Mouse (Mus musculus): ENCODE data around the gene Bmp6.

DNA sequence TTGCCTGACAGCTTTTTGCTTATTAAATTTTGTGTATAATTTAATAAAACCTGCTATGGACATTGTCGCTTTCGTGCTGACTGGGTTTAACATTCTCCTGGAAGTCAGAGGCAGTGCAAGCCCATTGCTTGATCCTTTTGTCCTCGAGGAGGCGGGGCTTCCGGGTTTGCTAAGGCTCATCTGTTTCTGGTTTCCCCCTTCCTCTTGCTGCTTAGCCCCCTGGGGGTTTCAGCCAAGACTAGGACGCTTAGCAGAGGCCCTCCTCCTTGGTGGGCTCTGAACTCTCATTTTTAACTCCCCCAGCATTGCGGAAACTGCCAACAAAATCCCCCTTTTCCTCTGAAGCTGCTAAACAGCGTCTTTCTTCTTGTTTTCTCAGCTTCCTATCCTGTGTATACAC is 132.0 kb downstream of the Bmp6 start:
- TF ChIP-seq CTCF (IDR thresholded peaks at IDR 0.05; ENCODE audit: low read depth, low read length) (no peak), EP300 (IDR thresholded peaks at IDR 0.05; ENCODE audit: insufficient read depth, low read depth, low read length) (no peak)

Measured in ES-Bruce4 (cell line).